Mouse (Mus musculus) A20 (cell line): Measurements from ENCODE around the gene Krit1.
"Not testable (repeated sequence)": the region's sequence is repeated elsewhere in the genome, so short reads cannot be mapped to it uniquely, and the experiment has no call there.

ENCODE experiments used
- DNase-seq: peaks from one replicate; pipeline ENCODE4 v3.0.0-alpha.2; 2011; ENCODE audit warnings: low read depth, low spot score

Krit1 gene

GRCm38 (mm10) chr5:3886862-3887261 is 83.9 kb downstream of the Krit1 start:
- not testable (repeated sequence) for DNase-seq

DNA sequence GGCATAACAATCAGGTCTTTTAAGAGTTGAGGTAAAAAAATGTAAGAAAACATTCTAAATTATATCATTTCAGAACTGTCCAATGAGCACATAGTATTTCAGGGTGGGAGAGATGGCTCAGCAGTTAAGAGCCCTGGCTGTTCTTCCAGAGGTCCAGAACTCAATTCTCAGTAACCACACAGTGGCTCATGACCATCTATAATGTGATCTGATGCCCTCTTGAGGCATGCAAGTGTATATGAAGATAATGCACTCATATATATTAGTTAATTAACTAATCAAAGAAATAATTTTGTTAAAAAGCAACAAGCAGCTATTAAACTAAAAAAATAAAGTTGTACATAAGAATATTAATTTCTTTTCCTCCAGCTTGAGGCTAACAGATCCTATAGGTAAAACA is 86.2 kb downstream of the Krit1 start:
- peak; percentile 41 for DNase-seq

DNA sequence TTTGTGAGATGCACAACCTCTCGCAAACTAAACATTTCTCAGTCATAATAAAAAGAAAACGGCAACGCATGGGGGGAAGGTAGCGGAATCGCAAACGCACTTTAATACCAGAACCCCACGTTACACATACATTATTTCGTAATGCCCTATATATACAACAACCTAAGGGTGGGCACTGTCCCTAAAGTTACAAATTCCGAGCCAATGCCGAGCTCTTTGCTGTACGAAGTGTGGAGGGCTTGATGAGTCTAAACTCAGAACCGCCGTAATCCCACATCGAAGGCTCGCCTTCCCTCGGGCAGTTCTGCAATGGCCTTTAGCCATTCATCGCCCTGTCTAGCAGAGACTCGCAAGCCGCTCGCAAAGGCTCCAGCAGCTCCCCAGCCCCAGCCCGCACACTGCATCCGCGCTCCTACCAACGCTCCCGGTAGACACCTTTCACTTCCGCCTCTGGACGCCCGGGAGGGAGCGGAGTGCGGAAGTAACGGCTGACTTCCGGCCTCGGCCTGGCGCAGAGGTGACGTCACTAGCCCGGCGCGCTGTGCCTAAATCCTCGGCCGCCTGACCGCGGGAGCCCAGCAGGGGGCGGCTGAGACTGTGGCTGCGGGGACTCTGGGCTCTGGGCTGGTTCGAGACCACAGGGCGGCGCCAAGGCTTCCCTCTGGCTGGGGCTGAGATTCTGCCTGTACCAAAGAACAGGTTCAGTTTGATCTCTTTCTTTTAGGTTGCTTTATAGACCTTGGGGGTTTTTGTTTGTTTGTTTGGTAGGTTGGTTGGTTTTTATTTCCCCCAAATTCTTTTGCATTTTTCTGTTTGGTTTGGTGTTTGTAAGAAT is 90.7 kb downstream of the Krit1 start, which contains the start of gene Mterf1a:
Mterf1a (minus strand) TSS at position 475 of the 835 bp plus-strand sequence.
- peak; percentile 53 for DNase-seq

- DNase-seq = not testable (repeated sequence)
Measured at GRCm38 (mm10) chr5:3894294-3894619, 91.3 kb downstream of the Krit1 start.
